Mouse (Mus musculus) neural tube, embryonic 10.5 days (tissue): ENCODE measurements at regions not wholly inside any gene's neighbourhood (a gene's known extent, or its start where the extent isn't known, plus 50 kb on each side); places are given as distances from the start of the nearest gene placed in this dataset.

ENCODE experiments used
- DNase-seq: peaks from one replicate; pipeline ENCODE4 v3.0.0-alpha.2; 2017; ENCODE audit warnings: low spot score; ENCODE audit errors: extremely low spot score

DNA sequence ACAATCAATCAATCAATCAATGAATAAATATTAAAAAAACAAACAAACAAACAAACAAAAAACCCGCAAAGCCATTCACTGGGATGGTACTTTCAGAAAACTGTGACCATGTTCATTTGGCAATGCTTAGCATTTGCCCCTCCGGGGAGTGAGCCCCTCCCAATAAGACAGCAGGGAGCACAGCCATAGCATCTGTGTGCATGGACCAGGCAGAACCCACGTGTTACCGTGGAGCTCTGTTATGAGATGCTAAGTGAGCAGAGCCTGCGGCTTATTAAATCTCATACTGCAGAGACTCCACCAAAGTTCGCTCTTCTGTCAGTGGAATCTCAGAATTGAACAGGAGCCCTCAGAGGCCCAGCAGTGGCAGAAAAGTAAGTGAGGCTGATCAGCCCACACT, 438.7 kb upstream of the Atp11b start:
- no peak for DNase-seq

DNA sequence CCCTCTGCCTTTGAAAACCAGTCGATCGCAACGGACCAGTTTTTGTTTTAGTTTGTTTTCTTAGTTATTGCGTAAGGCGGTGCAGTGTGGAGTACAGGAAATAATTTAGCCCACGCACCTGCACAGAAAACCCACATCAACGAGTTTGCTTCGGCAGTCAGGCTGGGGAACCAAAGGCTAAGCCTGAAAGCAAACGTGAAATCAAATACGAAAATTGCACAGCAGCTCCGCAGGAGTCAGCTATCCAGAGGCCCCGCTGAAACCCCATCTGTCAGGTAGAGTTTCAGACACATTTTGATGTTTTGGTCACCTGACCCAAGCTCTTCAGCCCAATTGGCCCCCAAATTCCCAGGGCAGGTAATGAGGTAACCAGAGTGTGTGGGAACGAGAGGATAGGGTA, 435.6 kb upstream of the Atp11b start:
- DNase-seq: no peak

DNA sequence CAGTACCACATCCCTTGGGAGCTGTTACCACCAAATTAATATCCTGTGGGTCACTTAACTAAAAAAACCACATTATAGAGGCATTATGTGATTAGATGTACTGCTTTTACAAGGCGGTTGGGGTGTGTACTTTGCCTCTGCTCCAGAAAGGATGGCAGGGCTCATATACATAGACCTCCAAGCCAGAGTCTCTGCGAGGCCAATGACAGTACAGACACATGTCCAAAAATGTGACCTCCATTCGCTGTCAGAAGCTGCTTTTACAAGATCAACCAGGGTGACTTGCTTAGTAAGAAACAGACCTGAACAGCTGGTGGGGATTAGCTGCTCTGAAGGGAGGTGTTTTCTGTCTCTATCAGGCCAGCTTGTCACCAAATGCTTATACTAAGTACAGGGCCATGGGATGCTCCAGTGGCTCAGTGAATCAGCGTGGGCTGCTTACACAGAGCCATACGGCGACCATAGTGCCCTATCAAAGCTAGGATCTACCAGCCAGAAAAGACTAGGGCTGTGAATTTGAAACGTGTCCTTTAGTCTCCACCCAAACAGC, 433.0 kb upstream of the Atp11b start:
- DNase-seq: no peak

DNA sequence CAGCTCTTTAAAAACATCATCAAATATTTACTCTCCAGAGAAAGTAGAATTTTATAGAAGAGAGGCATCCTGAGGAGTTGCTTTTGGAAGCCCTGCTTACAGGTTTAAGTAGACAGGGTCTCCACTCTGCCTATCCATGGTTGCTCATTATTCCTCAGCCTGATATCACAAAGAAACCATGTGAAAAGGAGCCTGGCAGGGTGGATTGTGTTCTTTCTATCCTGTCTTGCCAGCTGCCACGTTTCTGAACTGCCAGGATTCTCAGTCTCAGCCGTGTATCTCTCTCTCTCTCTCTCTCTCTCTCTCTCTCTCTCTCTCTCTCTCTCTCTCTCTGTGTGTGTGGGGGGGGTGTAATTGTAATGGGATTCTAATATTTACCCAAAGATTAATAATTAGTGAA, 431.9 kb upstream of the Atp11b start:
- no peak for DNase-seq

DNA sequence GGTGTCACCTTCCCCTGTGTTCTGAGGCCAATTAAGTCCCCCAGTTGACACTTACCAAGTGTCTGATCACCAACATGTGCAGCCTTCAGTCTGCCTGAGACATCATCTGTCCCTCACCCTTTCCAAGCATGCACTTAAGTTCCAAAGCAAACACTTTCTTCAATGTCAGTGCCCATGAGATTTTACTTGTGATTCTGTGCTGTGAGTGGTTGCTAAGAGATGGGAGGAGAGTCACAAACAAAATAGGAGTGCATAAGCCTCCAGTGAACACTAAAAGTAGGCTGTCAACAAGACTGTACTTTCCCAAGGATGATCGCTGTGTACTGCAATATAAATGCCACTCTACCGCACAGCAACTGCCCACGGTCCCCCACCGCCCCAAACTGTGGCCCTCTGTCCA, 431.0 kb upstream of the Atp11b start:
- DNase-seq: no peak

DNA sequence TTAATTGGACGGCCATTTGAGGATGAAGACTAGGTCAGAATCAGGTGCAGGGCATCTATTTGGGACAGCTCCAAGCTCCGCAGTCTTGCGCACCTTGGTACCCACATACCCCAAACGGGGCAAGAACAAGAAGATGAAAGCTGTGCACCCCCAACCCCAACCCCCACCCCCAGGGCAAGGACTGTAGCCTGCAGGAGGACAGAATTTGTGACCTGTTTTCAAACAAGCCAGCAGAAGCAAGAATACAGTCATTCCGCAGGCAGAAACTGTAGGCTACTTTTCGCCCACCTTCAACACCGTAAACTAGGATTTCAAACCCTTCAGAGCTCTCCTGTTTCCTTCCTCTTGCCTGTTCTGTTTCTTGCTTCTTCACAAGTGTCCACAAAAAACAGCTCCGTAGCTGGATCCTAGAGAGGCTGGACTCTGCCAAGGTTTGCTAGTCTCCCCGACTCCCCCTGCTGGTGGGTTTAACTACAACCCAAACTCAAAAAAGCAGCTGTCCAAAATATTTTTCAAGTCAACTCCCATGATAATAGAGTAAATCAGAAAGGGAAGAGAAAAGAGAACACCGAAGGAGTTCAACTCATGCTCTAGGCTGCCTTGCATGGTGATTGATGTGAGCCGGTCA, 430.3 kb upstream of the Atp11b start:
- peak; percentile 60 for DNase-seq

DNA sequence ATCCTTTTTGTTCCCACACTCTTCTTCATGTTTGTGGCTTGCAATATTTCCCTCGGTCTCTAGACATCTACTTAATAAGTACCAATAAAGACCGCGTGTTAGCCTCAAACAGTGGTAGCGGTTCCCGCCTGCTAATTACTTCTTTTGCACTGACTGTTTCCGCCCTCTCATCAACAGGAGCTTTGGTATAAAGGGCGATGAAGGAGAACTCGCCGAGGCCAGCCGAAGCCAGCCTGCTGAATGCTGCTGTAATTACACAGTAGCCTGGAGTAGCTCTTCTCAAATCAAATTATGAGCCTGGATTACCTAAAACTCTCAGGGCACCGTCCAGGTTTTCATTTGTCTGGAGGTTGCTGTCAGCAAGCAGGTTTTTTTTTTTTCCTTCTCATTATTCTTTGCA, 429.7 kb upstream of the Atp11b start:
- no peak for DNase-seq

DNA sequence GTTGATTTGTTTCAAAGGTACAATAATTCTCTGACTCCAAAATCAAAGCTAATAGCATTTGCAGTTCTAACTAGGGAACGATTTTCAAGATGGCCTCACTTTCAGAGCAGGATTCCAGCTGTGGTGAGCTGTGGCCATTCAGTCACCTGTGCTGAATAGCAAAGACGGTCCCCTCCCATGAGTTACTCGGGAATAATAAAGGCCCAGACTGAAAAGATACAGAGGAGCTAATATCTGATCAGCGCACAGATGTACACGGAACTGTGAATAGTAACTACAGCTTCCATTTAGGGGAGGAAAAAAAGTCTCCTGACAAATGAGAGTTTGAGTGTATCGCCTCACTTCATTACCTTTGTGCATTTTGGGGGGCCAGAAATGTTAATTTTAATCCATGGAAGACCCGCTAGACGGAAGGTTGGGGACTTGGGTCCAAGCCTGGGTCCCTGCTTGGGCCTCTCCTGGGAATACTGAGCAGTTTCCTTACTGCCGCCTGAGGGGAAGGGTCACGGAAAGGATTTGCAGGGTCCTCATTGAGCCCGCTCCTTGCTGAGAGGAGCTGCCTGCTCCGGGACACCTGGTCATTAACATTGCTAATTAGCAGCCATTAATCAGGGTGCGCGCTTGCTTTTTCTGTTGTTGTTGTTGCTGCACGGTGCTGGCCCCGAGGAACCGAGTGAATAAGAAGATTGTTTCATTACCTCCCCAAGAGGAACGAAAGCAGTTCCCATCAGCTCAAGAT, 421.2 kb upstream of the Atp11b start:
- peak; percentile 42 for DNase-seq

DNA sequence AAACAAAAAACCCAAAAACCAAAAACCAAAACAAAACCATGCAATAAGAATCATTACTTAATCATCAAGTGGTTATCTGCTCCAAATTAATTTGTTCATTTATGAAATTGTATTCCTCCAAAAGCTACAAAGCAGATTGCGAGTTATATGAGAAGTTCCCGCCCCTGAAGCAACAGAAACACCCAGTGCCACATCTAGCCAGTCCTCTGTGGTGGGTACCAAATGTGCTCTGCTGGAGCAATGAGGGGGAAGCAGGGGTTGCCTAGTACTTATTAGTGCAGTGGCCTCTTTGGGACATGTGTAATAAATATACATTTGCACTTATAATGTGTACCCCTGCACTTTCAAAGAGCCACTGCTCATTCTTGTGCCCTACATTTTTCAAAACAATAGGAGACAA, 419.9 kb upstream of the Atp11b start:
- no peak for DNase-seq

DNA sequence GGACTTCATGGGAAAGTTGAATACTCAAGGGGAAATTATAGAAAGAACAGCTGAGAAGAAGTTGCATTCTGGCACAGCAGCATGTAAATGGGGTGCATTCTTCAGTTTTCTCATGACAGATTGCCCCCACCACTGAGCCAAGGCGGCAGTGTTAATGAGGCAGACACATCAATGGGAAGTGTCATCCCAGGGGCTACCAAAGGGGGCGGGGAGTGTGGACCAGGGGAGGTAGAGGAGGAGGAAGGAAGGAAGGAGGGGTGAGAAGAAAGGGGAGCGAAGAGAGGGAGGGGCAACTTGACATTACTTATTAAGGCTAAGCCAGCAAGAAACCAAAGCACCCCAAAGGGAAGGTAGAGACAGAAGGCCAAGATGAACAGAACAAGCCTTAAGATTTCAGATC, 419.4 kb upstream of the Atp11b start:
- peak; percentile 52 for DNase-seq

DNA sequence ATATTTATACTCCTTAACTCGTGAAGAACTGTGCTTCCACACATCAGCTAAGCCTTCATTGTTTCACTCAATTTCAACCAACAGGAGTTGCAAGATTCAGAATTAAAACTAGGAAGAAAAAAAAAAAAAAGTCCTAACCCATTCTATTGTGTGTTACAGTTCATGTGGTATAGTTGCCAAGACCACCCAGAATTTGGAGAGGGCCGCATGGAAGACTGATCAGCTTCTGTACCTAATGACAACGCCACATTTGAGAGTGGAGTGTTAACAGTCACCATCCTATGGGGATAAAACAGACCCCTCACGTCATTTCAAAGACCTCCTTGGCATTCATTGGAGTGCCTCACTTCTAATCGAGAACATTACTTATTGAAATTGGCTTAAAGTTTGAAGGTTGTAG, 418.1 kb upstream of the Atp11b start:
- no peak for DNase-seq

DNA sequence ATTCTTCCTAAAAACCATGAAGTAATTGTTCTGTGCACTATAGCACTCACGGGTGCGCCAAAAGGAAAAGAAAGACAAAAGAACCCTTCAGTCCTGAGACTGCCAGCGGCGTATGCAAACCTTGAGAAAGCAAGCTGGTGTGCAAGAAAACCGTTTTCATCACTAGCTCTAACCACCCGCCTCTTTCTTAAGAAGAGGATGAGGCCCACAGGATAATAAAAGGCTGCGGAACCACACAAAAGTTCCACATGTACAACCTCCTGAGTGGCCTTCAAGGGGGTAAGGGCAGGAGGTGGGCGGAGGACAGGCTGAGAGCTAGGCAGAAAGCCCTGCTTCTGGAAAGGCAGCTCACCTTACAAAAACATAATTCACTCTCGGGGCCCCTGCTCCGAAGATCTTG, 413.4 kb upstream of the Atp11b start:
- no peak for DNase-seq

DNA sequence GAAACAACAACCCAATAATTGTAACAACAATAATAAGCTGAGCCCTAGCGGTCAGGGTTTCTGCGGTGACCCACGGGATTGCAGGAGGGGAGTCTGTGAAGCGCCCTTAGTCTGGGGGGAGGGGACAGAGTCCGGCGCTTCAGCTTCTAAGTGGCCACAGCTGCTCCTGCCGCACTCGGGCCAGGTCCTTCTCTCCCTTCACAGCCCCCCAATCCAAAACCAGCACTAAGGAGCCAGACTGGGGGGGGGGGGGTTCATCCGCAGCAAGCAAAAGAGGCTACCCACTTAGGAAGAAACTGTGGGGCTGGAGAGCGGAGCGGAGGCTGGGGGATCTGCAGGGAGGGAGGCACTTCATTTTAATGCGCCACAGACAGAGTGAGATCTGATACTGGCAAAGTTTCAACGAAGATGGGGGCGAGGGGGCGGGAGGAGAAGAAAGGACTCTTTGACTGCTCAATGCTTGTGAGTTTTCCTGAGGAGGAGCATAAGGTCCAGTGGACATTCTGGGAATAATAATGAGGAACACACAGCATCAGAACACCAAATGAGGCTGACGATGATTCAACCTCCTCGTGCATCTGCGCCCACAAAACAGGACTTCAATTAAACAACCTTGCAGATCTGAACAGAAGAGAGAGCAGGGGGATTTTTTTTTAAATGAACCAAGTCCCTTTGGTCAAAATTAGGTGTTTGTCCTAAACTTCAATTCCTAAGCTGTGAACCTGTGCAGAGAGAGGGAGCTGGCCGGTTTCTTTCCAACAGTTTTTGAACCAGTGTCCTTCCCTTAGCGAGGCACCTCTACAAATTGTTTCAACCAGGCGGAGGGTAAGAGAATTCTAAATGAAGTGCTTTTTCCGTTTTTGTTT, 412.7 kb upstream of the Atp11b start:
- DNase-seq: peak; percentile 82

DNA sequence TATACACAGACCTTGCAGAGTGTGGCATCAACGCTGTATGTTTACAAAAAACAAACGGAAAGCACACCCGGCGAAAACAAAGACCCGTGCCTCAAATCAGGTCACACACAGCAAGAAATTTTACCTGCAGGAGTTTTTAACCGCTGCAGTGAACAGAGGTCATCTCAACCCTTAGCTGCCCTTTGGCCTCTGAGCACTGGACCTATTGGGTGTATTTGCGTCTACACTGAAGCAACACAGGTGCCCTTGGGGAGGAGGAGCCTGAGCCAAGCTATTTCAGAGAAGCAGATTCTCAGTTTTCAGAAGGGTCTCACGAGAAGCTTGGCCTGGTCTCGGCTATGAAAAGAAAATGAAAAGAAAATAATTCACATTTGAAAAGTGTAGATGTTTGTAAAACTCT, 412.1 kb upstream of the Atp11b start:
- DNase-seq: no peak

DNA sequence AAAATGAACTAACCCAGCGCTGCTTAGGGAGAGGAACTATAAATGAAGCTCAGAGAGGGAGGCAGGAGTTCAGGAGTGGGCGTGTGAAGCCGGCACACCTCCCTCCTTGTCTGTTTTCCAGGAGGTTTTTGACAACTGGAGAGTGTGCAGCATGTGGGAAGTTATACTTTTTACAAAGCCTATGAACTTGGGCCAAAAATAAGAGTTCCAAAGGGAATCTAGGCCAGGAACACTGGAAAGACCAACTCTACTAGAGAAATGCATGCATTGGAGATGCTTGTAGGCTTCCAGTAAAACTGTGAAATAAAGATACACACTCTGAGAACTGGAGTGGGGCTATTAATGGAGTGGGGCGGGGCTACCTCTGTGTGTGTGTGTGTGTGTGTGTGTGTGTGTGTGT, 411.3 kb upstream of the Atp11b start:
- no peak for DNase-seq

DNA sequence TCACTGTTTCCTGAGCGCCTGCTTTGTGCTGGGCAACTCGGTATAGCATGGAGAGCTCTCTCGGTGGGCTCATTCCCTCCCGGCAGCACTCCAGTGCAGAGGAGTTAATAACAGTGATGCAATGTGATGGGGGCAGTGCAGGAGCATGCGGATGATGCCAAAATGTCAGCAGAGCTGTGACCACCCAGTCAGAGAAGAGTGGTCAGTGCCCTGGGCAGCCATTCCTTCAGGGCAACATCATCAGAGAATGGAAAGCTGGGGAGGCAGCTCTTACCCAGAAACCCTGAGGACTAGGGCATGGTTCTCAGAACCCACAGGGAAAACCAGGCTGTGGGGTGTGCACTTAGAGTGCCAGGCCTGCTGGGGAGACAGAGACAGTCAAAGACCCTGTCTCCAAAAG, 410.0 kb upstream of the Atp11b start:
- DNase-seq: no peak

DNA sequence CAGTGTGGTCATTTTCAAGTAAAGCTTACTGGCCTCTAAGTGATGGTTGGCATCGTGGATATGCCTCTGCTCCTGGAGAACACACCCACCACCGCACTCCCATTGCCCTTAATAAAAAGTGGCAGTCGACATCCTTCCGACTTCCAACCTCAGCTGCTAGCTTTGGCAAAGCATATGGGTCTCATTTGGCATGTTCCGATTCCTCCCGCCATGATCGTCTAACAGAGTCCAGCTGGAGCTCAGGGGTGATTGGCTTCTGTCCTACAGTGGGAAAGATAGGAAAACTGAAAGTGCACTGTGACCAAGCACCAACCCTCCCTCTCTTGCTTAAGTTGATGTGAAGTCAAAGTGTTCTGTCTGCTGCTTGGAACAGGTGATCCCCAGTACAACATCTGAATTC, 404.8 kb upstream of the Atp11b start:
- no peak for DNase-seq

DNA sequence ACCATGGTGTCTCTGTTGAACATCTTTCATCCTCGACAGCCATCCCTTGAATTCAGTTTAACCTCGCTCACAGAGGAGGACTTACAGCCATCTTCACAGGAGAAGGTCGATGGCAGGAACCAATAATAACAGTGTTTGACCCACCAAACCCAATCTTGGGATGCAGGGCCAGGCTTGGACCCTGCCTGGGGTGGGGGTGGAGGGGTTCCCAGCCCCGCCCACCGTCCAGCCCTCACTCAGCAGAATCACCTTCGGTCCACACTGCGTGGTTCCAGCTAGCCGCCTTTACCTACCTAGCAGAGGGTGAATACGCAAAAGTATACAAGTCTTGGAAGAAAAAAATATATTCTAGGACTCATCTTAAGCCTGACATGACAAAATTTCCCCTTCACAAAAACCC, 400.5 kb upstream of the Atp11b start:
- DNase-seq: no peak

DNA sequence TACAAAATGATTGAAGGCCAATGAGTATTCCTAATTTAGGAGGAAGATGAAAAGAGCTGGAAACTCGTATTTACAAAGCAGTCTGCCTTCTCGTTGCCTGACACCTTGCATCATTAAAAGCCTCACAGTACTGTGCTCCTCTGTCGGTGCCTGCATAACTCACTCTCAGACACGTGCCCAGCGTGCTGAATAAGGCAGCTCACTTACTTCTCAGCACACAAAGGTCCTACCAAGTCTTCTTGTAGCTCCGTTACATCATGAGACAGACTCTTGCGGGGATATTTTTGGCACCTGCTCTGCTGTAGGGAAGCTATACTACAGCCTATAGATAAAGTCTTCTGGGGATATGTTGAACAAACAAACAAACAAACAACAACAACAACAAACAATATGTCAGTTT, 400.0 kb upstream of the Atp11b start:
- no peak for DNase-seq

DNA sequence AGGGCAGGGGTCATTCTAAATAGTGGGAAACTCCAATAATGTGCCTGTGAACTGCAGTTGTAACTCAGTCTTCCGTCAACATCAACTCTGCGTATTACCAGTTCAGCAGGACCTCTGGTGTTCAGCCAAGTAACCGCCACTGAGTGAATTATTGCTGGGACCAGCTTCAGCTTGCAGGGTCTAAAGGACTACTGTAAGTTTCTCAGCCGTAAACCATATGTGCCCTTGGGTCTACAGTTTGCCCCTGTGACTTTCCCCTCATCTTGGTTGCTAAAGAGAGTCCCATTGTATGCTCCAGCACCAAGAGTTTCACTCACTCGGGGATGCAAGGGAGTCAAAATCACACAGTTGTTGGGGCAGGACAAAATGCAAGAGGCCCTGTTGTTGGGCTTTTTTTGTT, 399.6 kb upstream of the Atp11b start:
- no peak for DNase-seq

DNA sequence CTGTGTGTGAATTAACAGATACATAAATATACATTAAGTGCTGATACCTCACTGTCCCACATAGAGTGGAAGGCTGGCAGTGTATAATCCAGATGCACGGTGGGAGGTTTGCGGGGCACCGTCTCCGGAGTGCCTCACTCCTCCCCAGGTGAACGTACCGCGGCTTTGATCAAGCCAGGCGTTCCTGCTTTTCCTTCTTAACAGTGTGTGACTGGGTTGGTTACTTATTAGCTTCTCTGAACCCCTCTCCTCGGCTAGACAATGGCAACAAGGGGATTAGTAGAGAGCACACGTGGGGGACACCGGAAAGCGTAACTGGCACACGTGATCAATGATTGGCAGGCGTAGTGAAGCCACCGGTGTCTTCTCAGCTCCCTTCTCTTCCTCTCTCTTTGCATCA, 396.8 kb upstream of the Atp11b start:
- no peak for DNase-seq

DNA sequence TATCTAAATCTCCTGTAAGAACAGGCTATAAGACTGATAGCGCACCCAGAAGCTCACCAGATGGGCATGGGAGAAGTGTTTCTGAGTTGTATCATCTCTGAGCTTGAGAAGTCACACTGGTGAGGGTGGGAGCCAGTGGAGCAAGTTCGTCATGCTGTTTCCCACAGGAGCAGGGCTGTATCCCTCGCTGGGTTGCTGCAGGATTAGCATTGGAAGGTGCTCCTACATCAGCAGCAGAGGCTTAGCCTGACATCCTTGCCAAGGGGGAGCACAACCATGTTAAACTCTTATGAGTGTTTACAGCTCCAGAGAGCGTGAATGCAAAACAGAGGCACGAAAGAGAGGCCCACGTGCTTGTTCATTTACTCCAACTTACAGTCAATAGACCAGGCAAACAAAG, 395.4 kb upstream of the Atp11b start:
- DNase-seq: no peak
